Mouse (Mus musculus) stomach, embryonic 16.5 days (tissue): Measurements from ENCODE around the gene Adssl1. TPM values are rescaled to one million over a fixed set of nuclear protein-coding genes. Genes with fewer than 3 reads are reported as not detected.

Experiments
- ATAC-seq: fragments of 200-750 bp; cut with Nextera tagmentation; 2 replicates; pipeline ENCODE4 v1.8.0; 2017; ENCODE audit warnings: moderate number of reproducible peaks, moderate TSS enrichment; ENCODE audit not compliant: insufficient read depth, low FRiP score
- H3K27ac ChIP-seq: fragments of 300-500 bp; sonication (generic); 2 replicates; pipeline ENCODE4 v1.5.1; 2014; ENCODE audit warnings: low read length
- H3K27me3 ChIP-seq: fragments of 300-500 bp; sonication (generic); 2 replicates; pipeline ENCODE4 v1.6.1; 2014; ENCODE audit warnings: low read length, control low read depth, mixed read lengths; ENCODE audit not compliant: control insufficient read depth, insufficient read depth
- H3K36me3 ChIP-seq: fragments of 300-500 bp; sonication (generic); 2 replicates; pipeline ENCODE4 v1.6.1; 2014; ENCODE audit warnings: low read length; ENCODE audit not compliant: control insufficient read depth, insufficient read depth
- H3K4me1 ChIP-seq: fragments of 300-500 bp; sonication (generic); 2 replicates; pipeline ENCODE4 v1.6.1; 2014; ENCODE audit warnings: low read length, control low read depth, mixed read lengths; ENCODE audit not compliant: control insufficient read depth, insufficient read depth
- H3K4me2 ChIP-seq: fragments of 300-500 bp; sonication (generic); 2 replicates; pipeline ENCODE4 v1.6.1; 2014; ENCODE audit warnings: low read depth, low read length, mixed read lengths
- H3K4me3 ChIP-seq: fragments of 300-500 bp; sonication (generic); replicated peaks from 2 replicates; pipeline ENCODE4 v1.5.1; 2014; ENCODE audit warnings: mild to moderate bottlenecking, low read length
- H3K9ac ChIP-seq: fragments of 300-500 bp; sonication (generic); 2 replicates; pipeline ENCODE4 v1.6.1; 2014; ENCODE audit warnings: low read length
- H3K9me3 ChIP-seq: fragments of 300-500 bp; sonication (generic); replicated peaks from 2 replicates; pipeline ENCODE4 v1.6.1; 2016; ENCODE audit warnings: low read length, control low read depth; ENCODE audit not compliant: control insufficient read depth
- WGBS: fragments of 180-500 bp; shearing (Covaris S2); extraction: QIAGEN DNeasy Blood & Tissue Kit; methylation state at CpG from one replicate; pipeline ENCODE4 v1.1.7; 2014; 5-methylcytosine and 5-hydroxymethylcytosine counted together
- polyA plus RNA-seq: library from polyadenylated mRNA; unstranded; fragments of >200 nt; fragmentation: Nextera tagmentation; extraction: Ambion mirVana; gene quantifications from 2 replicates; pipeline ENCODE4 v1.2.1, GENCODE M21; 2015

Adssl1 gene
- polyA plus RNA-seq, 1 experiment from 2014 or later = 10.3 TPM

- no peaks in the 10 kb centered on the region for H3K27me3 ChIP-seq
- no peaks in the 10 kb centered on the region for H3K9me3 ChIP-seq
- H3K4me2 ChIP-seq = no peak overlapping the region
- WGBS = 73% methylated on average over 8 of the region's 8 CpGs
- H3K36me3 ChIP-seq = no peaks in the 10 kb centered on the region
- peaks cover 42% of the 10 kb centered on the region for H3K4me1 ChIP-seq
- no peak overlapping the region for H3K9ac ChIP-seq
- H3K27ac ChIP-seq = peak overlapping the region; percentile 43; the same call in 1 of the 2 replicates
- H3K4me3 ChIP-seq = no peak overlapping the region
- ATAC-seq = no peak
Measured at GRCm38 (mm10) chr12:112579926-112580325, 39.9 kb upstream of the Adssl1 start.

GRCm38 (mm10) chr12:112581113-112581512, 38.7 kb upstream of the Adssl1 start:
- H3K4me2 ChIP-seq = no peak overlapping the region
- H3K9ac ChIP-seq = no peak overlapping the region
- no peaks in the 10 kb centered on the region for H3K27me3 ChIP-seq
- no peak overlapping the region for H3K27ac ChIP-seq
- peaks cover 35% of the 10 kb centered on the region for H3K4me1 ChIP-seq
- H3K4me3 ChIP-seq = no peak overlapping the region
- no peaks in the 10 kb centered on the region for H3K9me3 ChIP-seq
- no peak for ATAC-seq
- no peaks in the 10 kb centered on the region for H3K36me3 ChIP-seq
- 75% methylated on average over 3 of the region's 3 CpGs for WGBS

GRCm38 (mm10) chr12:112584954-112585353, 34.9 kb upstream of the Adssl1 start:
- no peaks in the 10 kb centered on the region for H3K36me3 ChIP-seq
- no peaks in the 10 kb centered on the region for H3K27me3 ChIP-seq
- H3K9ac ChIP-seq = no peak overlapping the region
- WGBS = 71% methylated on average over 7 of the region's 7 CpGs
- peaks cover 25% of the 10 kb centered on the region for H3K4me1 ChIP-seq
- ATAC-seq = no peak
- H3K27ac ChIP-seq = no peak overlapping the region
- no peak overlapping the region for H3K4me3 ChIP-seq
- no peaks in the 10 kb centered on the region for H3K9me3 ChIP-seq
- no peak overlapping the region for H3K4me2 ChIP-seq

GRCm38 (mm10) chr12:112585924-112586538, 33.8 kb upstream of the Adssl1 start:
- no peak overlapping the region for H3K4me3 ChIP-seq
- peaks cover 25% of the 10 kb centered on the region for H3K4me1 ChIP-seq
- WGBS = 76% methylated on average over 7 of the region's 7 CpGs
- H3K9ac ChIP-seq = no peak overlapping the region
- H3K4me2 ChIP-seq = no peak overlapping the region
- H3K9me3 ChIP-seq = no peaks in the 10 kb centered on the region
- H3K27ac ChIP-seq = no peak overlapping the region
- no peaks in the 10 kb centered on the region for H3K36me3 ChIP-seq
- ATAC-seq = no peak
- H3K27me3 ChIP-seq = no peaks in the 10 kb centered on the region

GRCm38 (mm10) chr12:112587125-112588124, 32.4 kb upstream of the Adssl1 start:
- Histone ChIP-seq H3K4me3 (no peak overlapping the region), H3K9me3 (no peaks in the 10 kb centered on the region), H3K9ac (no peak overlapping the region), H3K36me3 (no peaks in the 10 kb centered on the region), H3K4me1 (peaks cover 25% of the 10 kb centered on the region), H3K4me2 (no peak overlapping the region), H3K27me3 (no peaks in the 10 kb centered on the region), H3K27ac (no peak overlapping the region)
- 69% methylated on average over 14 of the region's 14 CpGs for WGBS
- no peak for ATAC-seq

GRCm38 (mm10) chr12:112588426-112589256, 31.2 kb upstream of the Adssl1 start, which contains the start of gene Inf2:
Inf2 (plus strand) TSS chr12:112588784.
- Histone ChIP-seq H3K27me3 (no peaks in the 10 kb centered on the region), H3K9ac (peak within 1 kb of the TSS; percentile 74), H3K4me3 (peak within 1 kb of the TSS; percentile 59), H3K27ac (no peak within 1 kb of the TSS), H3K4me2 (peak within 1 kb of the TSS; percentile 89), H3K4me1 (peaks cover 29% of the 10 kb centered on the region), H3K36me3 (no peaks in the 10 kb centered on the region), H3K9me3 (no peaks in the 10 kb centered on the region)
- under 1% methylated on average over 56 of the region's 60 CpGs for WGBS
- ATAC-seq = peak; percentile 92

- peaks cover 39% of the 10 kb centered on the region for H3K4me1 ChIP-seq
- no peak for ATAC-seq
- no peaks in the 10 kb centered on the region for H3K36me3 ChIP-seq
- H3K27ac ChIP-seq = no peak overlapping the region
- H3K4me2 ChIP-seq = peak overlapping the region; percentile 89
- H3K4me3 ChIP-seq = peak overlapping the region; percentile 59
- no peaks in the 10 kb centered on the region for H3K27me3 ChIP-seq
- H3K9me3 ChIP-seq = no peaks in the 10 kb centered on the region
- peak overlapping the region; percentile 74 for H3K9ac ChIP-seq
- 54% methylated on average over 8 of the region's 8 CpGs for WGBS
Measured at GRCm38 (mm10) chr12:112589491-112590191, 30.2 kb upstream of the Adssl1 start.

- no peak for ATAC-seq
Measured at GRCm38 (mm10) chr12:112590566-112591239, 29.1 kb upstream of the Adssl1 start.

More at GRCm38 (mm10) chr12:112590566-112591239, 29.1 kb upstream of the Adssl1 start:
- WGBS = 76% methylated on average over 8 of the region's 8 CpGs
- Histone ChIP-seq H3K4me3 (no peak overlapping the region), H3K4me2 (no peak overlapping the region), H3K9ac (no peak overlapping the region), H3K27ac (no peak overlapping the region), H3K36me3 (no peaks in the 10 kb centered on the region), H3K27me3 (no peaks in the 10 kb centered on the region), H3K9me3 (no peaks in the 10 kb centered on the region), H3K4me1 (peaks cover 48% of the 10 kb centered on the region)
